Mouse (Mus musculus) olfactory bulb, adult 2 months (tissue): ENCODE data around the gene Hecw2. TPM values are rescaled to one million over a fixed set of nuclear protein-coding genes. Genes with fewer than 3 reads are reported as not detected.

Source experiments
- H3K27ac ChIP-seq: fragments of 200-500 bp; 2 replicates; pipeline ENCODE4 v1.5.1; 2012; ENCODE audit warnings: low read depth, low read length; ENCODE audit not compliant: insufficient read depth
- H3K4me1 ChIP-seq: fragments of 200-500 bp; 2 replicates; pipeline ENCODE4 v1.6.1; 2012; ENCODE audit warnings: low read length; ENCODE audit not compliant: control insufficient read depth, insufficient read depth
- H3K4me3 ChIP-seq: fragments of 200-500 bp; 2 replicates; pipeline ENCODE4 v1.5.1; 2012; ENCODE audit warnings: mild to moderate bottlenecking, low read depth, low read length, moderate library complexity; ENCODE audit not compliant: insufficient read depth
- CTCF ChIP-seq: fragments of 200-500 bp; IDR thresholded peaks from 2 replicates; pipeline ENCODE4 v1.5.1; 2012; ENCODE audit warnings: low read depth, mild to moderate bottlenecking, low read length, moderate library complexity; ENCODE audit not compliant: insufficient read depth
- POLR2A ChIP-seq: fragments of 200-500 bp; IDR thresholded peaks from 2 replicates; pipeline ENCODE4 v1.6.1; 2012; ENCODE audit warnings: mild to moderate bottlenecking, low read depth, low read length, moderate library complexity; ENCODE audit not compliant: insufficient read depth
- WGBS: fragments of 180-500 bp; shearing (Covaris S2); methylation state at CpG from one replicate; pipeline ENCODE4 v1.1.7; 2018; 5-methylcytosine and 5-hydroxymethylcytosine counted together
- polyA plus RNA-seq: library from polyadenylated mRNA; stranded (reverse); fragments of >200 nt; gene quantifications from 2 replicates; pipeline ENCODE4 v1.2.4, GENCODE M21; 2012; ENCODE audit warnings: low replicate concordance; ENCODE audit not compliant: missing spikeins, insufficient read depth, insufficient read length

Gene Hecw2
- polyA plus RNA-seq, 1 experiment: not detected

DNA sequence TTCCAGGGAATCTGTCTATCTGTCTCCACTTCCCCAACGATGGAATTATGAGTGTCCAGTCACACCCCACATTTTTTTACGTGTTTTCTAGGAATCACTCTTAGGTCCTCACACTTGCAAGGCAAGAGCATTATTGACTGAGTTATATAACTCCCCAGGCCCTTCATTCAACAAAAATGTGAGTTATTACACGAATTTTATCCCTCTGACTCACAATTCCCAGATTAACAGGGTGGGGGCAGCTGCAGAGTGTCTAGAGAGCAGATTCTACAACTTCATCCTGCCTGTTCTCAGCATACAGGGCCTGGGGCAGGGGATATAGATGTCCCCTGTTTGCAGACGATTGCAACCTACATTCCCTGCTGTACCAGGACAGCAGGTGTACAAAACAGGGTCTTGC is 255.7 kb downstream of the Hecw2 start:
- 78% methylated on average over 4 of the region's 4 CpGs for WGBS
- peaks cover 2% of the 10 kb centered on the region; the same call in 1 of the 2 replicates for H3K4me1 ChIP-seq
- TF ChIP-seq CTCF: no peak
- H3K27ac ChIP-seq: no peak overlapping the region
- H3K4me3 ChIP-seq: no peak overlapping the region

DNA sequence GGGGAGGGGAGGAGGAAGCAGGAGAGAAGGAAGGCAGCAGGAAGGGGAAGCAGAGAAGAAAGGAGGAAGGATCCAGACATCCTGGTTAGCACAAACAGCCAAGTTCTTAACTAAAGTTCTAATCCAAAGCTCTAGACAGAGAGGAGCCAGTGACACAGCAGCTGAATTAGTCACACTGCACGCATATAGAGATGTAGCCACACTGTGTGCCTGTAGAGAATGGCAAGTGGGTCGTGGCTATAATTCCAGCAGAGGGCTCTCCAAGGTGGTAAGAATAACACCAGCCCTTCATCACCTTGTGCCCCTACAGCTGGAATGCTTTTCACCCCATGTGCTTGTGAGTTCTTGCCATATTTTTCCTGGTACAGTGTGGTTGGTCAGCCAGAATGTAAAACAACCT is 261.7 kb downstream of the Hecw2 start:
- Histone ChIP-seq H3K4me3 (no peak overlapping the region), H3K27ac (no peak overlapping the region), H3K4me1 (no peaks in the 10 kb centered on the region)
- TF ChIP-seq CTCF (no peak), POLR2A (no peak)
- WGBS: 72% methylated on average over 2 of the region's 2 CpGs

DNA sequence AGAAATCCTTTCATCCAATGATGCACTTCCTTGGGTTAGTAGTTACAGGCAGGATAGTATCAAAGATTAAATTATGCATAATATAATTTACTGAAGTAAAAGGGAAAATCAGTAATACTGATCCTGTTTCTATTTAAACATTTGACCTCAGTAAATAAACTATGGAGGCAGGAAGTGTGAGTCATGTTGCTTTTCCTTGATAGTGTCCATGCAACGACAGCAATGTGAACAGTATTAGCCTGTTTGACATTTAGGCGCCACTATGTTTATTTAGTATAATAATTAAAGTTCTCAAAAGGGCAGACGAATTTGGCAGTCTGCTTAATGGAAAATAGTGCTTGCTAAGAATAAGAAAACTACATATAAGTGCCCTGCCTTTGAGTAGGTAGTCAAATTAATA is 263.7 kb downstream of the Hecw2 start:
- no peak for TF ChIP-seq CTCF
- no peak for TF ChIP-seq POLR2A
- Histone ChIP-seq H3K4me3 (no peak overlapping the region), H3K27ac (no peak overlapping the region), H3K4me1 (no peaks in the 10 kb centered on the region)
- WGBS: 53% methylated on average over 3 of the region's 3 CpGs

DNA sequence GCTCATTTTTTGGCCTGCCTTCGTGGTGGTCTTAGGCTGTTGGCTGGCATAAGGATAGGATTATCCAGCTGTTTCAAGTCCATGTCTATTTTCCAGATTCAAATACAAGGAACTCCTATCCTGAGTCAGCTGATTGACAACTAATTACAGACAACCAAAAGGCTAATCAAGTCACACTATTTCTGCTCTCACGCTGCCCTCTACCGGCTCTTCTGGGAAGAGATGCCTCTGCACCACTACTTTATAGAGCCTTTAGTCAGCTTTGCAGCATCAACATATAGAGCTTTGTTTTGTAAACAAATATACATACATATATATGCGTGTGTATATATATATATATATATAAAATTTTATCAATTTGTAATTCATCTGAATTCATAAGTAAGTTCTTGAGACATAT is 267.4 kb downstream of the Hecw2 start:
- no peak overlapping the region for H3K4me3 ChIP-seq
- H3K4me1 ChIP-seq: no peaks in the 10 kb centered on the region
- TF ChIP-seq POLR2A: no peak
- no peak for TF ChIP-seq CTCF
- 35% methylated on average over 4 of the region's 4 CpGs for WGBS
- H3K27ac ChIP-seq: no peak overlapping the region

DNA sequence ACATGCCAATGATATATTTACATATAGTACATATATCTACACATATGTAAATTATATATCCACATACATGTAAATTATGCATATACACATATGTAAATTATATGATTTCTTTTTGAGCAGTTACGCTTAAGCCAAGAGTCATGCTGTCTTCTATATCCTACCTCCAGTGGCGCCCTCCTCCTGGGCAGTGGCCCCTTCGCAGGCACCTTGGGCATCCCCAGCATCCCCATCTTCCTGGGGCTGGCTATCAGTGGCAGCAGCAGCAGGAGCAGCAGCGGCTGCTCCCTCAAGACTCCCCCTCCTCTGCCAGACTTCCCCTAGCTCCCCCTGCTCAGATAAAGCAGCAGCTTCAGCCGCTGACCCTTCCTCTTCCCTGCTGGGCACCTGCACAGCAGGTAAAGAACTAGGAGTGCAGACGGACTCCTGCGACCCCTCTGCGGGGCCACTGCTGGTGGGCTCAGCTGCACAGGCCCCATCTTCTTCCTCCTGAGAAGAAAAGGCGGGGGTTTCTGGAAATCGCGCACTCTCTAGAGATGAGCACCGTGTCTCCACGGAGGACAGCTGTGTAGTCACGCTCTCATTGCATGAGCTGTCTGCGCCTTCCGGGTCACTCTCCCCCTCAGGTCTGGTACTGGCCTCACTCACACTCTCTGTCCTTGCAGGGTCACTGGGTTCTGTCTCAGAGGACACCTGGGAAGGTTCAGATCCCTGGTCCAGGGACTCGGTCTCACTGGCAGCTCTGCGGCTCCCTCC is 269.6 kb downstream of the Hecw2 start:
- no peak overlapping the region for H3K27ac ChIP-seq
- no peaks in the 10 kb centered on the region for H3K4me1 ChIP-seq
- H3K4me3 ChIP-seq: no peak overlapping the region
- 62% methylated on average over 18 of the region's 18 CpGs for WGBS
- TF ChIP-seq CTCF: no peak
- no peak for TF ChIP-seq POLR2A

DNA sequence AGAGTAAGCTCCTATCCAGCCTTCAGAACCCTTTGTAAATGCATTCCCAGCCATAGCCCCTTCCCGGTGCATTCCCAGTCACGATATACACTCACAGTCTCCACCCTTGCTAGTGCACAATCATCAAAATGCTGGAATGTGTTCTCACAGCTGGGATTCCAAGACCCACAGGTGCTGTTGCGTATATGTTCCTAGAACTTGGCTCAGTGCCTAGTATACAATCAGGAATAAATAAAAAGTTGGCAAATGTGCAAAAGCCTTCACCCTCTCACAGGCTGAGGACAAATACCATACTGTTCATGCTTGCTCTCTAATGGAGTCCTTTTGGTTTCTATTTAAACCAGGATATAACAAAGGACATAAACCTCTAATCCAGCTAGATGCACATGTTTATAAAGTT is 283.1 kb downstream of the Hecw2 start:
- Histone ChIP-seq H3K4me3 (no peak overlapping the region), H3K27ac (no peak overlapping the region), H3K4me1 (no peaks in the 10 kb centered on the region)
- TF ChIP-seq POLR2A (no peak), CTCF (no peak)
- WGBS: 57% methylated on average over 3 of the region's 3 CpGs

DNA sequence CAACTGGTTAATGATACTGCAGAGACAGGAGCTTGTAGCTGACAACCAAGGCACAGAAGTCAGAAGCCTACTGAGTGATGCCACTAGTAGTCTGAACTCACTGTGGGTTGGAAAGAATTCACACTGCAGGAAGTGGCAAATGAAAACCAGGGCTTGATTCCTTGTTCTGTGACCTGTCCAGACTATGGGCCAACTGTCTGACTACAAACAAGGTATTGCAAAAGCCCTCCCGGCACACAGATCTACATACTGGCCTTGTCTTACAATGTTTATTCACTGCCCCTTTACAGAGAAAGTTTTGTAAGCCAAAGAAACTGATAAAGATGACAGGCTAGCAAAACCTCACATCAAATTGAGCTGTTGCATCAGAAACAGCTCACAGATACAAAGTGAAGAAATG is 284.7 kb downstream of the Hecw2 start:
- H3K4me1 ChIP-seq: no peaks in the 10 kb centered on the region
- no peak for TF ChIP-seq POLR2A
- no peak for TF ChIP-seq CTCF
- no peak overlapping the region for H3K27ac ChIP-seq
- WGBS: 82% methylated on average over 1 of the region's 1 CpGs
- H3K4me3 ChIP-seq: no peak overlapping the region

DNA sequence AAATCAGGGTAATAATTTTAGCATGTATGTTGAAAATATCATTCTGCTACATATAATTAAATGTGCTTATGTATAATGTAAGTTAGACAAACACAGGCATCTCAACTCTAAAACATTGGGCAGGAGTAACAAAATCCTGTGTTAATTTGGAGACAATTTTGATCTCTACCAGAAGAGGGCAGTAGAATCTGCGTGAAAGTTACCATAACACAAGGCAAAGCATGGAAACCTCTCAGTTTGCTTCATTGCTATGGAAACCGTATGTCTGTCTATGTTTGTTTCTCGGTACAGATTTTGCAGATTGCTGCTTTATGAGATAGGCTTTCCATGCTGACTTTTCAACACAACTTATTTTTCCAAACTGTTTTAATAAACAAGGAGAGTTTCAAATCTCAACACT is 285.9 kb downstream of the Hecw2 start:
- no peaks in the 10 kb centered on the region for H3K4me1 ChIP-seq
- TF ChIP-seq CTCF: no peak
- TF ChIP-seq POLR2A: no peak
- no peak overlapping the region for H3K27ac ChIP-seq
- no peak overlapping the region for H3K4me3 ChIP-seq
- 3% methylated on average over 3 of the region's 3 CpGs for WGBS

DNA sequence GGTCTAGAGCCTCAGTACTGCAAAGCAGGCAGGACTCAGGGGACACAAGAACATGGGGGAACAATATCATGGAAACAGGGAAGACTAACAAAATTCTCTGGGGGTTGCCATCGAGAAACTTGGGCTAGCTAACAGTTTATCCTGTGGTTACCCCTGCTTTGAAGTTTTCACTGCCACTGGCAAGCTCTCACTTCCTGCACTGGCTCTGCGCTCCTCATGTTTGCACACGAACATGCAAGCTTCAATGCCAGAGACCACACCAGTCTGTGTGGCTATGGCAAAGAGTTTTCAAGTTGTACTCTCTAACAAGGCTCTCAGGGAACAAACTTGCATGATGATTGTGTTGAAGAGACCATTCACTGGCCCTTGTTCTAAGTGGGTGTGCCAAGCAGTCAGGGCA is 288.8 kb downstream of the Hecw2 start:
- Histone ChIP-seq H3K4me3 (no peak overlapping the region), H3K27ac (no peak overlapping the region), H3K4me1 (no peaks in the 10 kb centered on the region)
- TF ChIP-seq POLR2A: no peak
- no peak for TF ChIP-seq CTCF
- WGBS: 75% methylated on average over 3 of the region's 3 CpGs

DNA sequence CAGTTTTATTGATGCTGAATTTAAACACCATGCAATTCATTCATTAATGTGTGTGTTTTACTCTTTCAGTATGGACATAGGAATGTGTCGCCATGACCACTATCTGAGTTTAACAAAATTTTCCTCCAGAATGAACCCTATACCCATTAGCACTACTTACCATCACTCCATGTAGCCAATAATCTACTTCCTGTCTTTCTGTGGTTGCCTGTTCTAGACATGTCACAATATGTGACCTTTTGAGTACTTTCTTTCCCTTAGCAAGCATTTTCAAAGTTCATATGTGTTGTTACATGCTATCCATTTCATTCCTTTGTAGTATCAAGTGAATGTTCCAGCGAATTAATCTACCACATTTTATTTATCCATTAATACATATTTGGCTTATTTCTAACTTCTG is 294.6 kb downstream of the Hecw2 start:
- H3K4me1 ChIP-seq: no peaks in the 10 kb centered on the region
- WGBS: 98% methylated on average over 2 of the region's 2 CpGs
- TF ChIP-seq POLR2A (no peak), CTCF (no peak)

More for the DNA sequence above, 294.6 kb downstream of the Hecw2 start:
- H3K27ac ChIP-seq: no peak overlapping the region
- H3K4me3 ChIP-seq: no peak overlapping the region
